Mouse (Mus musculus): ENCODE measurements around the gene Gm49321. TPM values are rescaled to one million over a fixed set of nuclear protein-coding genes. Genes with fewer than 3 reads are reported as not detected.

The Gm49321 gene
- 1 to 10 TPM; 5.6 to 8.4 TPM for total RNA-seq (2021)

DNA sequence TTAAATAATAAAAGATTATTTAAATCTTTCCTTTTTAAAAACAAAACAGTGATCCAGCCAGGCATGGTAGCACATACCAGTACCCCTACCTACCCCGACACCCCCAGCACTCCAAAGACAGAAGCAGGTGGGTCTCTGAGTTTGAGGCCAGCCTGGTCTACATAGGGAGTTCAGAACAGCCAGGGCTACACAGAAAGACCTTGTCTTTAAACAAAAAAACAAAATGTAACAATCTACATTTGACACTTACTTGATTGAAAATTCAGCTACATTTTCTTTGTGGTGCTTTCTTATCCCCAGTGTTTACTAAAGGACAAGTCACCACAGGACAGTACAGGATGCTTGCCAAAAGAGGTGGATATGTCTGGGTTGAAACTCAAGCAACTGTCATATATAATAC is at the start of gene Gm49321:
TSS of gene Gm49321 (plus strand) at position 301 of the 400 bp plus-strand sequence.
- intact Hi-C loops (cut with DNase I), result no loop called here
- no peak for DNase-seq

DNA sequence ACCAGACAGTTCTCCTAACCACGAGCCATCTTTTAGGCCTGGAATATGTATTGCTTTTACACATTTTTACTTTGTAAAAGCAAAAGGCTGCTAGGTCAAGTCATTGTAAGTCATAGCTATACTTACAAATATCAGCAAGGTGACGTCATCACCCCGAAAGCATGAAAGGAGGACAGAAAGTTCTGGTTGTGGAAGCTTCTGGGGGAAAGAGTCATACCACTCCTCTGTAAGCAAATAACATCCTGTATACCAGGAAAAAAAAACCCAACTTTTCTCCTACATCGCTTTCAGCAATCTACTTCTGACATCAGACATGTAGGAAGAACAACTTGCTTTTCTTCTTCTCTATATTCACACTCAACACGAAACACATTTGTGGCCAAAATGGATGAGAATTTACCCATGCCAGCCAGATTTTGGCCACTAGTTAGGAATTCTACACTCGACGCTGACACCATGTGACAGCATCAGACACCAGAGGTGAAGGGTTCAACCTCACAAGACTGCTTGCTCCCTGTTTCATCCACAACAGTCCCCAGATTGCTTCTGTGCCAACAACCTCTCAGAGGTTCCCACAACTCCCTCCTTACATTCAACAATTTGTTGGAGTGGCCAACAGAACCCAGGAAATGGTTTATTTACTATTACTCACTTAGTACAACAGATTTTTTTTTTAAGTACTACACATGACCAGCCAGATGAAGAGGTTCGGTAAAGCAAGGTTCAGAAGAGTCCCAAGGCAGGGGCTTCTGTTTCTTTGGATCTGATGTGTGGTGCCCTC is 49.3 kb upstream of the Gm49321 start:
- intact Hi-C loops (cut with DNase I), result no loop called here
- DNase-seq, result no peak

DNA sequence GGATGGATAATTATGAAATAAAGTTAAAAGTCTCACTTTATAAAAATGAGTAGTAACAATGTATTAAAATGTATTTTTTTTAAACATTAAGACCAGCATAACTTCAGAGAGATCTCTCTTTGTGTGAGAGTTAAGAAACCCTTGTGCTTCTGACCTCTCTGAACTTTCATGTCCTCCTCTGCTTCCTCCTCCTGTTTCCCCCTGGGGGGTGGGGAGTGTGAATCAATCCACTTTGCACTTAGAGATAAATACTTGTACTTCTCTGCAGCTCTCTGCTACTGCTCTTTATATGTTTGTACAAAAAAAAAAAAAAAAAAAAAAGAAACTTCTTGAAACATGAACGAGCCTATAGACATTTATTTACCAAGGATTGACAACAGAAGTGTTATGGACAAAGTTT is 47.9 kb upstream of the Gm49321 start:
- no peak for DNase-seq

DNA sequence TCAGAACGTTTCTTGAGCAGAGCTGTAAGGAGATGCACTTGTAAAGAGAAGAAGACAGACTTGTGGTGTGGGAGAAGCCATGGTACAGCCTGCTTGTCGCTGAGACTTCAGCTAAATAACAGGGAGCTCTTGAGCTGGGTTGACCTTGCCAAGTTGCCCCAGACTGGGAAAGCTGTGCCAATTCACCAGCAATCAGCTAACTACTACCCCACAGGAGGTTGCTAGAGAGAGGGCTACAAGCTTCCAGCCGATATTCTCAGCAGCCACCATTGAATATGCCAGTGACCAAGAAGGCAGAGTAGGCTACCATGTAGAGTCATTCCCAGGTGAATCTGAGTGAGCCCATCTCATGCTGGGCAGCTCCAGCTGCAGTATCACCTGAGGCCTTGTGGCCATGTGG is 47.4 kb upstream of the Gm49321 start:
- intact Hi-C loops (cut with DNase I), result no loop called here
- peak; percentile 28 to 32 for DNase-seq

More for the DNA sequence above, 47.9 kb upstream of the Gm49321 start:
- intact Hi-C loops (cut with DNase I), result no loop called here

DNA sequence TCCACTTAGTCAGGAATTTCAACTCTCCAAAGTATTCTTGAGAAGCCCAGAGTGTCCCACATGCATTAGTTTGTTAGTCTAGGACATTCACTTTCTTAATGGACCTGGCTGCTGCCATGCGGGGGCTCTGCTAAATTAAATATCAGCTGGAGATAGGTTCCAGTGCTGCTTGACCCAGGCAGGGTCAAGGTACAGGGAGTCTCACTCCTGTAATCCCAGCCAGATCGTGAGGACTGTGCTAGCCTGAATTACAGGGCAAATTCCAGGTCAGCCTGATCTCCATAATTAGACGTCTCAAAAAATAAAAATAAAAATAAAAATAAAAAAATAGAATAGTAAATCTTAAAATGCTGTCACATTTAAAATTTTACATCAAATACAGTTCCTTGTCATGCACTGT is 44.8 kb upstream of the Gm49321 start:
- intact Hi-C loops (cut with DNase I), result no loop called here

DNA sequence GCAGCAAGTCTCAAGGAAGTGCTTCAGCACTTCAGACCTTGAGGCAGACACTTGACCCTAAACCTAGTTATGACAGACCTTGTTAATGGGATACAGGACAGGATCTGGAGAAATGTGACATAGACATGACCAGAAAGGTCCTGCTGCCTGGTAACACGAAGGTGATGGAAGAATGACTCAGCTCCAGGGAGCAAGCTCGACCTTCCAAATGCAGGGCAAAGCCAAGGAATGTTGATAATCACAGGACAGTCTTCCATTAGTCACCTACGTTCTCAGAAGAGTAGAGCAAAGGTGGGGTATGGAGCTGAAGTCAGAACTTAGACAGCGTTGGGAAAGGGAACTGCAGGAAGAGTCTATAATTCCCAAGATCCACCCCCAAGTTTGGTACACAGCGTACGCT is 42.6 kb upstream of the Gm49321 start:
- DNase-seq, result no peak
- intact Hi-C loops (cut with DNase I), result no loop called here

More for the DNA sequence above, 44.8 kb upstream of the Gm49321 start:
- DNase-seq, result no peak

DNA sequence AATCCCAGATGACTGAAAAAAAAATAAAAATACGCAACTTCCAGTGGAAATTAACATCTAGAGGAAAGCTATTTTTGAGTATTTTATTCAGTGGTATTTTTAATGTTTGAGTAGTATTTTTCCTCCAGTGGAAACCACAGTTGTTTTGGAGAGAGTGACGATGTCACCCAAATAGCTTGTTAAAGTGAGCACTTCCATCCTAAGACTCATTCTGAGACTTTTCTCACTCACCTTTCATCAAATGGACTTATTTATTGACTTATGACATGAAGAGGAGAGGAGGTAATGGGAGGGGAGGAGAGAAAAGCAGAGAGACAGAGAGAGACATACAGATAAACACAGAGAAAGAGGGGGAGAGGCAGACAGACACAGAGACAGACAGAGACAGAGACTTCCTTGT is 41.8 kb upstream of the Gm49321 start:
- no peak for DNase-seq
- intact Hi-C loops (cut with DNase I), result no loop called here

DNA sequence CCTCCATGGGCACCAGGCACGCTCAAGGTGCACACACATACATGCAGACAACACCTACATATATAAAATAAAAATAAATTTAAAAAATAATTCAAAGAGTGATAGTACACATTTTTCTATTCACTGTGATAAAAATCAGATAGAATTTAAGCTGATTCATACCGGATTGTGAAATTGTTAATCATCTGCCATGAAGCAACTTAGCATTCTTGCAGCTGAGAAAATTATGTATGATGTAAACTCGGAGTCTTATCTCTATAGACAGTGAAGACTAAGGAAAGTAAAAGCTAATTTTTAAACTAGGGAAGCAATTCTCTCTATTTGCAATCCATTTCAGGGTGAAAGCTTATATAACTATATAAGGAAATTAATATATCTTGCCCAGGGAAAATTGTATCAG is 41.0 kb upstream of the Gm49321 start:
- DNase-seq, result no peak
- intact Hi-C loops (cut with DNase I), result no loop called here

DNA sequence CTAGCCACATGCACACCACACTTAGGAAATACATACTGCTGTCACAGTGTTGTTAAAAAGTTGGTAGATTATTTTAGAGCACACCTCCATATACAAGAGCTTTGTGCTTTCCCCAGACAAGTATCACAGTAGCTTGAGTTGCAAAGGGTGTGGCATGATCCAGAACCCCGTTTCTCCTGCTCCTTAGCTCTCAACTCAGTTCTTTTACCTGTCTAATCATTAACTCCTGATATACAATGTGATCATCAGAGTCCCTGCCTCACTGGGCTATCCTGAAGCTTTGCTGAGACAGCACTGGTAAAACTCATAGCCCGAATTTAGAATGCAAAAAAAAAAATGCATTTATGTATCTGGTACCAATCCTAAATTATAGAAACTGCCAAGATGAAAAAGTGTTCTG is 39.2 kb upstream of the Gm49321 start:
- DNase-seq, result no peak
- intact Hi-C loops (cut with DNase I), result no loop called here

DNA sequence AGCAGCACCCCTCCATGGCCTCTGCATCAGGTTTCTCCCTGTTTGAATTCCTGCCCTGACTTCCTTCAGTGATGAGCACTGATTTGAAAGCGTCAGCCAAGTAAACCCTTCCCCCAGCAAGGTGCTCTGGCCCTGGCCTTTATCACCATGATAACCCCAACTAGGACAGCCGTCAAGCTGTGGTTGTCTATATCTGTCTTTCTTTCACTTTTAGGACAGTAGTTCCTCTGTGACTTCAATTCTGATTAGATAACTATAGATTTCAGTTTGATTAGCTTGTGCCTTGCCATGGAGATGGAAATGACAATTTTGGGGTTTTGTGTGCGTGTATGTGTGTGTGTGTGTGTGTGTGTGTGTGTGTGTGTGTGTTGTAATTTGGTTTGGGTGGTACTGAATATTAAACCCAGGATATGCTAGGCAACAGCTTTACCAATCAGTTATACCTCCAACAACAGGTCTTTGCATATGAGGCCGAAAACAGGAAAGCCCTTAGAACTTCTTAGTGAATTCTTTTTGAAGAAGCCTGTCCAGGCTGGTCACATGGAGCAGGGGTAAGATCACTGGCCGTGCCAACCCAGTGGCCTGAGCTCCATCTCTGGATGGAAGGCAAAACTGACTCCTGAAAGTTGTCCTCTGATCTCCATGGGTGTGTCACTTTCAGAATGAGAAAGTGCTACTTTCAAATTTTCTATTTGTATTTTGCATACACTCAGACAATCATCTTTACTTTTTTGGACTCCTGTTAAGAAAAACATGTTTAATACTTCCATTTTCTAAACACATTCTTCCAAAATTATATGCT is 33.1 kb upstream of the Gm49321 start:
- peak in 1 of 2 experiments; percentile 12 for DNase-seq
- intact Hi-C loops (cut with DNase I), result loop anchor here (10.0 kb wide), 1 partner anchor 340 kb away; no protein-coding TSS in a partner anchor

DNA sequence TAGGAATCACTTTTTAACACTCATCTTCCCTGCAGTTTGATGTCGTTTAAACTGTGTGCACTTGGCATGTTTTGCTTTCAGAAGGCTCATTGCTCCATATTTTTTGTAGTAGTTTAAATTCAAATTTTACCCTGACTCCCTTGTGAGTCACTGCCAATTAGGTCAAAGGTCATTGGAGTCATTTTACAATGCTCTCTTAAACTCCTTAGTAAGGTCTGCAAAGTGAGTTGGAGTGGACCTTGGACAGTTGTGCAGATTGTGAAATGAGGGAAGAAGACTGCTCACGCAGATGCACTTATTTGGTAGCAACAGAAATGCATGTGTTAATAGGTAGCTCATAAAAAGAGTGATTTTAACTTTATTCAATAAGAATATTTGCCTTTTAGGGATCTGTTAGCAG is 32.4 kb upstream of the Gm49321 start:
- intact Hi-C loops (cut with DNase I), result loop anchor here (5.0 to 10.0 kb wide), 2 partner anchors 198 to 340 kb away; no protein-coding TSS in a partner anchor
- peak in 1 of 2 experiments; percentile 48 for DNase-seq

DNA sequence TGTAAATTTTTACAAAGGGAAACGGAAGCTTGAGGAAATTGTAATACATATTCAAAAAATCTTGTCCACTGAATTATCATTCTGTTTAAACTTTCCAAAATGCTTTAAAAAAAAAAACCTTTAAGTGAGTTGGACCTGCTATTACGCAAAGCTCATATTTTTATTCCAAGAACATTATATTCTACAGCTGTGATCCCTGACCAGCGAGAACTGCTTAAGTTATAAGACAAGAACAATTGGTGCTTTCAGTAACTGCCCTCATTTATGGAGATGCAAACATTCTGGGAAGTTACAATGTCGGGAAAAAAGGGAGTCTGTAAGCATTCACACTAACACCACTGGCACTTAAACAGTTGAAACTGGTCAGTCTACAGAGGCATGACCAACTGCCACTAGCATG is 31.9 kb upstream of the Gm49321 start:
- no peak for DNase-seq
- intact Hi-C loops (cut with DNase I), result loop anchor here (5.0 to 10.0 kb wide), 2 partner anchors 198 to 341 kb away; no protein-coding TSS in a partner anchor

DNA sequence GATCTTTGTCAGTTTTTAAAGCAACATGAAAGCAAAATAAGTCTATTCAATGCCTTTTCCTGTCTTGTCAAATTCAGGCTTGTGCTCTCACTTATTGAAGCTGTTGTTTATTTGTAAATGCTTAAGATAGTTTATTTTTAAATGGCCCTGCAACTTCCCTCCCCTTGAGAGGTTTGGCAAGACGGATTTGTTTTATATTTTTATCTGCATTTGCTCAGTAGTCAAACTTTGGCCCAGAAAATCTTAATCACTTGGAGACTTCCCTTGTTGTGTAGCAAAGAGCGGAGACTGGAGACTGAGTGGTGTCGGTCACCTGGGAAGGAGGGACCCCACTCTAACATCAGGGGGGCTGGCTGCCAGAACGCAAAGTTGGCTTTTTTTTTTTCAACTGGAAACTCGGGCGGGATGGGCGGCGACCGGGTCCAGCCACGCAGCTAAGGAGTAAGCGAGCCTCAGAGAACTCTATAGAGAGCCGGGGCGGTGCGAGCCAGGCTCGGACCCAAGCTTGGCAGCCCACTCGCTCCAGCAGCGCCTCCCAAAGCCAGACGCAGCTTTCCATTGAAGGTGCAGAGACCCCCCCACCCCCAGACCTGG is 30.3 kb upstream of the Gm49321 start:
- intact Hi-C loops (cut with DNase I), result loop anchor here (2.0 to 10.0 kb wide), 3 partner anchors 116 to 342 kb away; no protein-coding TSS in a partner anchor
- no peak for DNase-seq

DNA sequence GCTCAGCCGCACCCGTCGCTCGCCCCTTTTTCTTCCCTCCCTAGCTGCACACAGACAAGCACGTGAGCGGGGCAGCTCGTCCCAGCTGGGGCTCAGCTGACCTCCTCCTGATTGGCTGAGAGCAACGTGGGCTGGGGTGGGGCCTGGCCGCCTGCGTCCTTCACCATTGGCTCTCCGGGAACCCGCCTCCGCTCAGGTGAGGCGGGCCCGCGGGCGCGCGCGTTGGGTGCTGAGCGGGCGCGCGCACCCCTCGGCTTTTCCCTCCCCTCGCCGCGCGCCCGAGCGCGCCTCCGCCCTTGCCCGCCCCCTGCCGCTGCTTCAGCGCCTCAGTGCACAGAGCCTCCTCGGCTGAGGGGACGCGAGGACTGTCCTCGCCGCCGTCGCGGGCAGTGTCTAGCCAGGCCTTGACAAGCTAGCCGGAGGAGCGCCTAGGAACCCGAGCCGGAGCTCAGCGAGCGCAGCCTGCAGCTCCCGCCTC is 29.7 kb upstream of the Gm49321 start:
- DNase-seq, result peak; percentile 97 to 98
- intact Hi-C loops (cut with DNase I), result loop anchor here (2.0 to 10.0 kb wide), 3 partner anchors 117 to 343 kb away; no protein-coding TSS in a partner anchor

DNA sequence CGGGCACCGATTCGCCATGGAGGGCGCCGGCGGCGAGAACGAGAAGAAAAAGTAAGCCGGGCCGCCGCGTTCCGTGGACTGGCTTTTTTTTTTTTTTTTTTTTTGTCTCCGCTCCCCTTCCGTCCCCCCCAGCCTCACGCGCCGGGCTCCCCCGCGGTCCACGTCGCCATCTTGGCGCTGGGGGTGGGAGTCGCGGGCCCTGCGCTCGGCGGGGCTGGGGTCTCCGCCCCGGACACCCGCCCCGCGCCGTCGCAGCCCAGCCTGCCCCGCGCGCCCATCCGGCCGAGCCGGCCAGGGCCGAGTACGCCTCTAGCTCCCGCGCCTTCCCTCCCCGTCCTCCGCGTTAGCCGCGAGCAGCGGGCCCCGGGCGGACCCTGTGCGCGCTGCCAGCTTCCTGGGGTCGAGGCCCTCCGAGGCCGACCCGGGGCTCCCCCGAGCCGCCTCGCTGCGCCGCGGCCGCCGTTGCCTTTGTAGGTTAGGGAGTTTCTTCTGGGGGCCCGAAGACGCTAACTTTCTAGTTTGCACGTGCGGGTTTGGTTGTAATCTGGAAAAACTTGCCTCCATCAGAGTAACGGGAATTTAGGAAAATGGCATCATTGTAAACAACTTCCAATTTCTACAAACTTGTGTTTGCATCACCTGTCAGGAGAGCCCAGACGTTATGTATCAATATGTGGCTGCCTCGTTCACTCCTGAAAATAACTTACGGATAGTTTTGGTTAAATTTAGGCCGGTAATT is 29.0 kb upstream of the Gm49321 start:
- DNase-seq, result peak; percentile 73 to 77
- intact Hi-C loops (cut with DNase I), result loop anchor here (5.0 to 10.0 kb wide), 2 partner anchors 201 to 344 kb away; no protein-coding TSS in a partner anchor

DNA sequence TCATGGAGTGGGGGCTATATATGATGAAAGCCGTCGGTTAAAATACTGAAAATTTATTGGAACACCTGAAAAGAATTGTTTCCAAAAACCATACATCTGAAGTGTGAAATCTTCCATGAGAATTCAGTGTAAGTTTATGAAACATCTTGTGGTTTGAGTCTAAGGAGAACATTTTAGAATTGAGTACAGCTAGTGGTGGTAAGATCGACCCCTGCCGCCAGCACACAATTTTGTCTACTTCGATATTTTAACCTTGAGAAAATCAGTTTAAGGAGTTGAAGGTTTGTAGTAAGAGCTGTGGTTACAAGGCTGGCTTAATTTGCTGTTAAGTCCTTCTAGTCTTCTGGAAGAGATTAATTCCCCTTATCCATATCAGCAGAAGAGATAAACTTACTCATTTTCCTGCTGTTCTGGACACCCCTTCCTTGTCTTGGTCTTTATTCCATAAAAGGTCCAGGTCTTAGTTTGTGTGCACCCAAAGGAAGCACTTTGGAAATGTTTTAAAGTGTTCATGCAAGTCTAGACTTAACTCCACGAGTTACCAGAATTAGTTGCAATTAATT is 28.4 kb upstream of the Gm49321 start:
- intact Hi-C loops (cut with DNase I), result loop anchor here (5.0 to 10.0 kb wide), 2 partner anchors 202 to 344 kb away; no protein-coding TSS in a partner anchor
- no peak for DNase-seq

DNA sequence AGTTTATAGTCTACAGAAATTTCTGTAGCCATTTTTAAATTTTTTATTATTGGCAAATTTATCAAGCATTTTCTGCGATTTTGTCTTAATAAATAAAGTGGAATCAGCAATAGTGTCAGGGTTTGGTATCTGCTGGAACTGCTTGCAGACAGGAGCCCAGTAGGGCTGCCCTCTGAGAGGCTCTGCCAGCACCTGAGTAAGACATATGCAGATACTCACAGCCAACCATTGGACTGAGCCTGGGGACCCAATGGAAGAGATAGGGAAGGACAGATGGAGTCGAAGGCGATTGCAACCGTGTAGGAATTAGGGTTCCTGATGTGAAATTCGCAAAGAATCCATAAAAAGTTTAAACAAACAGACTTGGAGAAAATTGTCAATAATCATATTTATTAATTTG is 19.0 kb upstream of the Gm49321 start:
- DNase-seq, result no peak
- intact Hi-C loops (cut with DNase I), result no loop called here

DNA sequence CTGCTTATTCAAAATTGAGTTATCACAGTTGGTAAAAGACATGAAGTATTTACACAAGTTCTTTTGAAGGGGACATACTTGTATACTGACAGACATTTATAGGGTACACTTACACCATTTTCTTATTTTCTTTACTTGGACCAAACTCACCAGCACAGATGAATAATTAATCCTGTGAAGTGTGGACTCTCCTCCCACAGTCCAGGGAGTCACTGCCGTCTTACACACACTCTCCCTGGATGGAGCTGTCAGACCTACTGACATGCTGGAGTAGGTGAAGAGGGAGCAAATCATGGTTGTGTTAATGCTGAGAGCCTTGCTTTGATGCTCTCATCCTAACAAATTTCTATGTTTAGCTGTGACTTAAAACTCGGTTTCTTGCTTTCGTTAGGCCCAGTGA is 7.2 kb upstream of the Gm49321 start:
- intact Hi-C loops (cut with DNase I), result no loop called here
- no peak for DNase-seq

DNA sequence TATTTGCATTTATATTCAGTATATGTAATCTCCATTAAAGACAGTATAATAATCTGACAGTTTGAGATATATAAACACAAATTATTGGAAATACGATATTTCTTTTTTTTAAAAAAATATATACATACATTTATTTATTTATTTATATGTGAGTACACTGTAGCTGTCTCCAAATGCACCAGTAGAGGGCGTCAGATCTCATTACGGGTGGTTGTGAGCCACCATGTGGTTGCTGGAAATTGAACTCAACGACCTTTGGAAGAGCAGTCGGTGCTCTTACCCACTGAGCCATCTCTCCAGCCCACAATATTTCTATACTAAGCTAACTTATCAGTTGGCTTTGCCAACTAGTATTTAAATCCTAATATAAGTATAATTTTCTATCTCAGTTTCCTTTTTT is 6.2 kb upstream of the Gm49321 start:
- intact Hi-C loops (cut with DNase I), result no loop called here
- peak in 1 of 2 experiments; percentile 49 for DNase-seq

DNA sequence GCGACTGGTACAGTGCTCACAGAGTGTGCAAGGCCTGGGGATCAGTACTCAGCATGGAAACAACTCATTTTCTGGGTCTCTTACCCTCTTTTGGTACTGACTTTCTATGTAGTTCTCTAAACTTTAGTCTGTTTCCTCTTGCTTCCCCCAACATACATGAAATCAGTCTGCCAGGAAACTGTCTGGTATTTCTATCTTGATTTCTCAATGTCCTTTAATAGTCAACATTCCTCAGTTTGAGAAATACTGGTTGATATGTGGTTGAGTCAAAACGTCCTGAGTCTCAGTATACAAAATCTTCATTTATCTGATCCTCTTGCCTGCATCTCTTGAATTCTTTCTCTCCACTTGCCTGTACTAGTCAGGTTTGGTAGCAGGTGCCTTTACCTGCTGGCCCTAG is 2.9 kb upstream of the Gm49321 start:
- intact Hi-C loops (cut with DNase I), result no loop called here
- no peak for DNase-seq

Measured in heart, postnatal 10 days (tissue).